Mouse (Mus musculus) MEL (cell line): Measurements from ENCODE around the gene Itk. TPM values are rescaled to one million over a fixed set of nuclear protein-coding genes. Genes with fewer than 3 reads are reported as not detected.

Source experiments
- DNase-seq: peaks from one replicate; pipeline ENCODE4 v3.0.0; 2011; ENCODE audit warnings: low read depth, low spot score
- H3K27ac ChIP-seq: 2 replicates; pipeline ENCODE4 v1.5.1; 2012; ENCODE audit warnings: low read depth, mild to moderate bottlenecking, control low read depth, low read length, moderate library complexity; ENCODE audit not compliant: control insufficient read depth
- H3K27me3 ChIP-seq, 2 experiments: fragments of 150-350 bp in 1 of 2; sonication (generic) in 1 of 2; 2 replicates each; pipeline ENCODE4 v1.6.1; 2012; ENCODE audit warnings: low read length in 2 of 2, mild to moderate bottlenecking in 2 of 2, improper control_type of control experiment in 1 of 2, moderate library complexity in 1 of 2; ENCODE audit not compliant: insufficient read depth in 2 of 2, control insufficient read depth in 1 of 2
- H3K36me3 ChIP-seq, 2 experiments: 2 replicates each; pipeline ENCODE4 v1.6.1; 2012 to 2014; ENCODE audit warnings: low read length in 2 of 2, improper control_type of control experiment in 1 of 2, inconsistent platforms in 1 of 2, mild to moderate bottlenecking in 1 of 2; ENCODE audit not compliant: insufficient read depth in 2 of 2, control insufficient read depth in 1 of 2
- H3K4me1 ChIP-seq, 2 experiments: fragments of 150-350 bp in 1 of 2; sonication (generic) in 1 of 2; 2 replicates each; pipeline ENCODE4 v1.6.1; 2012; ENCODE audit warnings: low read length in 2 of 2, improper control_type of control experiment in 1 of 2, mild to moderate bottlenecking in 1 of 2; ENCODE audit not compliant: insufficient read depth in 2 of 2, control insufficient read depth in 1 of 2
- H3K4me3 ChIP-seq, 2 experiments: fragments of 150-350 bp in 1 of 2; sonication (generic) in 1 of 2; 2 replicates each; pipeline ENCODE4 v1.5.1; 2012; ENCODE audit warnings: low read depth in 2 of 2, low read length in 2 of 2, mild to moderate bottlenecking in 2 of 2, moderate library complexity in 2 of 2, control low read depth in 1 of 2, improper control_type of control experiment in 1 of 2; ENCODE audit not compliant: control insufficient read depth in 1 of 2, insufficient read depth in 1 of 2
- H3K79me2 ChIP-seq: 2 replicates; pipeline ENCODE4 v1.6.1; 2012; ENCODE audit warnings: mild to moderate bottlenecking, low read length, moderate library complexity; ENCODE audit not compliant: control insufficient read depth, poor library complexity, insufficient read depth
- H3K9ac ChIP-seq: 2 replicates; pipeline ENCODE4 v1.6.1; 2012; ENCODE audit warnings: low read depth, mild to moderate bottlenecking, control low read depth, low read length, moderate library complexity; ENCODE audit not compliant: control insufficient read depth, poor library complexity, severe bottlenecking
- H3K9me3 ChIP-seq: fragments of 150-350 bp; sonication (generic); replicated peaks from 2 replicates; pipeline ENCODE4 v1.6.1; 2012; ENCODE audit warnings: mild to moderate bottlenecking, low read length, improper control_type of control experiment, moderate library complexity; ENCODE audit not compliant: insufficient read depth
- BHLHE40 ChIP-seq: IDR thresholded peaks from 2 replicates; pipeline ENCODE4 v1.6.1; 2012; ENCODE audit warnings: low read depth, mild to moderate bottlenecking, inconsistent platforms, low read length, improper control_type of control experiment, borderline replicate concordance
- CHD2 ChIP-seq: IDR thresholded peaks from 2 replicates; pipeline ENCODE4 v1.6.1; 2011; ENCODE audit warnings: low read length, improper control_type of control experiment
- CTCF ChIP-seq, 3 experiments: IDR thresholded peaks in 2 of 3; conservative IDR thresholded peaks in 1 of 3; 2 replicates each; pipeline ENCODE4 v1.5.1; 2011 to 2012; ENCODE audit warnings: low read length in 3 of 3, low read depth in 2 of 3, mild to moderate bottlenecking in 2 of 3, improper control_type of control experiment in 1 of 3, inconsistent platforms in 1 of 3, mixed read lengths in 1 of 3, moderate library complexity in 1 of 3; ENCODE audit not compliant: control insufficient read depth in 1 of 3, insufficient read depth in 1 of 3, poor library complexity in 1 of 3, severe bottlenecking in 1 of 3
- E2F4 ChIP-seq: IDR thresholded peaks from 2 replicates; pipeline ENCODE4 v1.6.1; 2011; ENCODE audit warnings: low read depth, low read length, improper control_type of control experiment, borderline replicate concordance
- ETS1 ChIP-seq: IDR thresholded peaks from 2 replicates; pipeline ENCODE4 v1.6.1; 2012; ENCODE audit warnings: low read depth, mild to moderate bottlenecking, inconsistent platforms, low read length, improper control_type of control experiment, moderate library complexity
- GABPA ChIP-seq: IDR thresholded peaks from 2 replicates; pipeline ENCODE4 v1.6.1; 2012; ENCODE audit warnings: low read depth, mild to moderate bottlenecking, inconsistent platforms, low read length, improper control_type of control experiment, moderate library complexity
- HCFC1 ChIP-seq: IDR thresholded peaks from 2 replicates; pipeline ENCODE4 v1.6.1; 2012; ENCODE audit warnings: low read depth, mild to moderate bottlenecking, inconsistent platforms, low read length, improper control_type of control experiment, moderate library complexity
- JUND ChIP-seq: IDR thresholded peaks from 2 replicates; pipeline ENCODE4 v1.6.1; 2011; ENCODE audit warnings: low read depth, mild to moderate bottlenecking, improper control_type of control experiment, low read length
- MAFK ChIP-seq: IDR thresholded peaks from 2 replicates; pipeline ENCODE4 v1.6.1; 2011; ENCODE audit warnings: low read depth, mild to moderate bottlenecking, low read length, improper control_type of control experiment, borderline replicate concordance
- MEF2A ChIP-seq: IDR thresholded peaks from 2 replicates; pipeline ENCODE4 v1.6.1; 2014; ENCODE audit warnings: low read depth, mild to moderate bottlenecking, inconsistent platforms, low read length, improper control_type of control experiment; ENCODE audit not compliant: poor library complexity, insufficient replicate concordance, severe bottlenecking; ENCODE audit errors: extremely low read depth
- MYB ChIP-seq: IDR thresholded peaks from 2 replicates; pipeline ENCODE4 v1.6.1; 2011; ENCODE audit warnings: mild to moderate bottlenecking, low read depth, low read length, improper control_type of control experiment
- POLR2AphosphoS5 ChIP-seq: IDR thresholded peaks from 2 replicates; pipeline ENCODE4 v1.6.1; 2012; ENCODE audit warnings: low read depth, borderline replicate concordance, mild to moderate bottlenecking, inconsistent platforms, low read length, moderate library complexity, mixed read lengths
- RCOR1 ChIP-seq: IDR thresholded peaks from 2 replicates; pipeline ENCODE4 v1.6.1; 2012; ENCODE audit warnings: low read depth, mild to moderate bottlenecking, inconsistent platforms, low read length, improper control_type of control experiment
- SIN3A ChIP-seq: IDR thresholded peaks from 2 replicates; pipeline ENCODE4 v1.6.1; 2012; ENCODE audit warnings: low read length, improper control_type of control experiment, inconsistent platforms
- TCF12 ChIP-seq: IDR thresholded peaks from 2 replicates; pipeline ENCODE4 v1.6.1; 2014; ENCODE audit warnings: low read depth, mild to moderate bottlenecking, inconsistent platforms, low read length, improper control_type of control experiment, moderate library complexity
- USF1 ChIP-seq: IDR thresholded peaks from 2 replicates; pipeline ENCODE4 v1.6.1; 2014; ENCODE audit warnings: low read depth, mild to moderate bottlenecking, inconsistent platforms, low read length, improper control_type of control experiment, moderate library complexity
- ZNF384 ChIP-seq: IDR thresholded peaks from 2 replicates; pipeline ENCODE4 v1.6.1; 2012; ENCODE audit warnings: low read depth, mild to moderate bottlenecking, inconsistent platforms, low read length, improper control_type of control experiment
- polyA plus RNA-seq, 2 experiments: library from polyadenylated mRNA; stranded (reverse) in 1 of 2; unstranded in 1 of 2; fragments of >175 nt in 1 of 2; fragments of >200 nt in 1 of 2; gene quantifications; 2 replicates each; pipeline versions ENCODE4 v1.2.1 to v1.2.4; 2012; ENCODE audit warnings: low replicate concordance in 2 of 2, low read depth in 1 of 2; ENCODE audit not compliant: insufficient read length in 2 of 2, insufficient read depth in 1 of 2, missing spikeins in 1 of 2
- total RNA-seq: library from RNA; depleted of rRNA; stranded (reverse); fragments of 300-350 nt; gene quantifications from 2 replicates; pipeline ENCODE4 v1.2.3, GENCODE M21; 2012

The Itk gene
- total and polyA plus RNA-seq, 3 experiments, result not detected

GRCm38 (mm10) chr11:46289561-46289960 is 99.8 kb downstream of the Itk start:
- TF ChIP-seq RCOR1 (no peak), GABPA (no peak), USF1 (no peak), E2F4 (no peak), CHD2 (no peak), MYB (no peak), HCFC1 (no peak), CTCF (IDR thresholded peaks at IDR 0.05 in 2 of 3, conservative IDR thresholded peaks at IDR 0.05 in 1 of 3; ENCODE audit: control insufficient read depth in 1 of 3, insufficient read depth in 1 of 3, low read depth in 2 of 3, low read length in 3 of 3, poor library complexity in 1 of 3, severe bottlenecking in 1 of 3) (no peak), BHLHE40 (no peak)

GRCm38 (mm10) chr11:46289022-46289421 is 100.3 kb downstream of the Itk start:
- no peak overlapping the region for H3K4me3 ChIP-seq
- DNase-seq, result no peak
- no peak for TF ChIP-seq MEF2A
- no peak for TF ChIP-seq POLR2AphosphoS5
- no peak for TF ChIP-seq ZNF384
- no peak for TF ChIP-seq SIN3A
- TF ChIP-seq HCFC1, result no peak
- no peak for TF ChIP-seq E2F4
- TF ChIP-seq ETS1, result no peak
- no peak for TF ChIP-seq TCF12
- no peak for TF ChIP-seq JUND
- TF ChIP-seq MAFK, result no peak
- H3K79me2 ChIP-seq, result no peaks in the 10 kb centered on the region
- no peak overlapping the region for H3K9ac ChIP-seq
- H3K9me3 ChIP-seq, result no peaks in the 10 kb centered on the region
- no peak overlapping the region for H3K27ac ChIP-seq
- H3K27me3 ChIP-seq, result no peaks in the 10 kb centered on the region
- H3K36me3 ChIP-seq, result peaks cover 3 to 10% of the 10 kb centered on the region in 2 experiments
- H3K4me1 ChIP-seq, result peaks cover 4 to 10% of the 10 kb centered on the region in 2 experiments

More at GRCm38 (mm10) chr11:46289561-46289960, 99.8 kb downstream of the Itk start:
- Histone ChIP-seq H3K27me3 (no peaks in the 10 kb centered on the region), H3K9ac (no peak overlapping the region), H3K27ac (no peak overlapping the region), H3K36me3 (peaks cover 3 to 10% of the 10 kb centered on the region in 2 experiments), H3K9me3 (no peaks in the 10 kb centered on the region), H3K79me2 (no peaks in the 10 kb centered on the region), H3K4me3 (no peak overlapping the region), H3K4me1 (peaks cover 4 to 10% of the 10 kb centered on the region in 2 experiments)
- DNase-seq, result no peak
